Mouse (Mus musculus): ENCODE data around the gene Cmbl.

GRCm38 (mm10) chr15:31587789-31588188 lies 22.6 kb downstream of the Cmbl start:
- TF ChIP-seq POLR2A (IDR thresholded peaks at IDR 0.05; ENCODE audit: low read depth, low read length): no peak
- TF ChIP-seq CTCF (IDR thresholded peaks at IDR 0.05; ENCODE audit: extremely low read depth, insufficient read depth, insufficient read length, insufficient replicate concordance): no peak
